Mouse (Mus musculus): Measurements from ENCODE around the gene Fam118a.

Fam118a gene

GRCm38 (mm10) chr15:85072651-85073050 is 43.9 kb downstream of the Fam118a start:
- DNase-seq (ENCODE audit: low spot score in 2 of 2), result no peak

DNA sequence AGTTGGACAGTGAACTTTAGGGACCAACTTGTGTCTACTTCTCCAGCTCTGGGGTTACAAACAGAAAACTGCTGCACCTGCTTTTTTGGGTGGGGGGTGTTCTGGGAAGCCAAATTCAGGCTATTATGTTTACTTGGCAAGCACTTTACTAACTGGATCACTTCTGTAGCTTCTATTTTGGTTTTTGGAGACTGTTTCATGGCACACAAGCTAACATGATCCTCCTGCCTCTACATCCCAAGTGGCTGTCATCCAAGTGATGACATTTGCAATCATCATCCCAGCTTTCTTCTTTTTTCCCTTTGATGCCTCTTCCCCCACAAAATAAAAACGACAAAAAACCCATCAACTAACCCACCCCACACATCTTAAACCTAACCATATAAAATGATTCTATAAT is 56.9 kb downstream of the Fam118a start:
- DNase-seq (ENCODE audit: low spot score in 2 of 2), result no peak

Measured in urinary bladder, postnatal 4 days (tissue).